Mouse (Mus musculus) cerebellum, adult 9-10 months (tissue): ENCODE results near the gene Timeless.
"Not testable (repeated sequence)": the region's sequence is repeated elsewhere in the genome, so short reads cannot be mapped to it uniquely, and the experiment has no call there.

Experiments used
- DNase-seq: peaks from one replicate; pipeline ENCODE4 v3.0.0; 2022

Timeless gene

DNA sequence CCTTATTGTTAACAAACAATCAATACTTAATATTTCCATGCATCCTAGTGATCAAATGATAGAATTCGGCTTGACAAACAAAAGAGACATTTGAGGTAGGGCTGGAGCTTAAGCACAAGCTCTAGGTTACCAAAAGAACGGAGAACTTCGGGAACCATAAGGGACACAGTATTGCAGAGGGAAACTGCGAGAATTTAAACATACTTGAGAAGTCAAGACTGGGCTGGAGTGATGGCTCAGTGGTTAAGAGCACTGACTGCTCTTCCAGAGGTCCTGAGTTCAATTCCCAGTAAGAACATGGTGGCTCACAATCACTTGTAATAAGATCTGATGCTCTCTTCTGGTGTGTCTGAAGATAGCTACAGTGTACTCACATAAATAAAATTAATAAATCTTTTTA lies 17.8 kb upstream of the Timeless start:
- not testable (repeated sequence) for DNase-seq

GRCm38 (mm10) chr10:128214981-128215380 lies 16.9 kb upstream of the Timeless start:
- no peak for DNase-seq

- no peak for DNase-seq
These were observed 13.3 kb upstream of the Timeless start for GRCm38 (mm10) chr10:128218387-128219117.

DNA sequence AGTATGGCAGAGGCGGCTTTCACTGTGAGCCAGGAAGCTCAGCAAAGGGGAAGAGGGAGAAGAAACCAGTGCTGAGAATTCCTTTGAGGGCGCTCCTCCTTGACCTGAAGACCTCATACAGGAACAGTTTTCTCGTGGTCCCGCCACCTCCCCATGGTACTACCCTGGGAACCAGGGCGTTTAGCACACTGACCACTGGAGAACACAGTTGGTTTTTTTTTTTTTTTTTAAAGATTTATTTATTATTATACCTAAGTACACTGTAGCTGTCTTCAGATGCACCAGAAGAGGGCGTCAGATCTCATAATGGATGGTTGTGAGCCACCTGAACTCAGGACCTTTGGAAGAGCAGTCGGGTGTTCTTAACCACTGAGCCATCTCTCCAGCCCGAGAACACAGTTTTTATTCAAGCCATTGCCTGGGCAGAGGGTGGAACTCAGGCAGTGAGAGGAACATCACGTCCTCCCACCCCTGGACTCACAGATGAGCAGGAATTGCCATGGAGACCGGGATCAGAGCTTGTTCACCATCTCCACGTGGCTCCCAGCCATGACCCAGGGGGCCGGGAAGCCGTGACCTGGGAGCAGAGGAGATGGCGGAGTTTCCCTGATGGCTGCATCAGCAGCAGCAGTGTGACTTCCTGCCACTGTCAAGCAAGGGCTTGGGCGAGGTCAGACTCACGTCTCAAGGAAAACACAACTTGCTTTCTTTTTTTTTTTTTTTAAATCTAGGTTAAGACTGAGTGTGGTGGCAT lies 10.2 kb upstream of the Timeless start:
- no peak for DNase-seq

DNA sequence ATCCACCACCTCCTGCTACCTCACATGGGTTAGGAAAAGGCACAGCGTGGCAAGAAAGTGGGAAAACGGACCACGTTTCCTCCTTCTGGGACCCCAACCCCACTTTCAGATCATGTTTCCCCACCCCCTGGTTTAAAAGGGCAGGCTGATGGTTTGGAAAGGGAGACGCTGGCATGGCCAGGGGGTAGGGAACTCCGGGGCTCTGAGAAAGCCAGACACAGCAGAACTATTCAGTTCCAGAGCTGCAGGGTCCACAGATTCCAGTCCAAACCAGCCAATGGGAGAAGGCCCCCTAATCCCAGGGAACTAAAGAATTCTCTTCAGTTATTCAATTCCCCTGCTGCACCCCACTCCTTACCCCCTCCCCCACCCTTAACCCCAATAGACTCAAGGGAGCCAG lies 6.8 kb upstream of the Timeless start:
- DNase-seq: no peak

- DNase-seq: no peak
These were observed 6.3 kb upstream of the Timeless start, which contains the start of gene Mip for GRCm38 (mm10) chr10:128225538-128225937. Gene Mip (plus strand): TSS chr10:128225838.

DNA sequence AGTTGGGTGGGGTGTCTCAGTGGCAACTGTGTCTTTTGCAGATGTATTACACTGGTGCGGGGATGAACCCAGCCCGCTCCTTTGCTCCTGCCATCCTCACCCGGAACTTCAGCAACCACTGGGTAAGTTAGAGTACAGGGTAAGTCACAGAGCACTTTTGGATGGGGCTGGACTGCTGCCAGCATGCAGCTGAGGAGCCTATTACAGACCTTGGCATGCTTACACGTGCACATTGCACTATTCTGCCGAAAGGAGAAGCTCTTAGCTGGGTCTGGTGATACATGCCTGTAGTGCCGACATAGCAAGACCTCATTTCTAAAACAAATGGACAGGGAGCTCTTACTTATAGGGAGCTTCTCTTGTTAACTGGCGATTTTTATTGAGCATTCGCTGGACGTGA lies 4.3 kb upstream of the Timeless start:
- no peak for DNase-seq

DNA sequence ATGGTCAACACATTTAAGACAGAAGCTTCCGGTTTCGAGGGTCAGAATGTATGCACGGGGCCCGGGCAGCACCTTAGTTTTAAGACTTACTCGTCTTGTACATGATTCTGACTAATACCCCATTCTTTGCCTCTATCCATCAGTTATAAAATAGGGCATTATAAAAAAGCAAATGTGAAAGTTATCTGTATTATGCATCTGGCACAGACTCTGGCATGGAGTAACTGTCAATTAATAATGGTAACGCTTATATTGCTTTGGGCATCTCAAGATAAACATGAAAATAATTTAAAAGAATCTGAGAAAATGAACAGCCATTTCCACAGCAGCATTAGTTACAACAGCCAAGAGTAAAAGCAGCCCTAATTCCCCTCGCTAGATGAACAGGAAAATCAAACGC lies 3.9 kb upstream of the Timeless start:
- no peak for DNase-seq

GRCm38 (mm10) chr10:128230582-128230981 lies 1.3 kb upstream of the Timeless start:
- DNase-seq: no peak

DNA sequence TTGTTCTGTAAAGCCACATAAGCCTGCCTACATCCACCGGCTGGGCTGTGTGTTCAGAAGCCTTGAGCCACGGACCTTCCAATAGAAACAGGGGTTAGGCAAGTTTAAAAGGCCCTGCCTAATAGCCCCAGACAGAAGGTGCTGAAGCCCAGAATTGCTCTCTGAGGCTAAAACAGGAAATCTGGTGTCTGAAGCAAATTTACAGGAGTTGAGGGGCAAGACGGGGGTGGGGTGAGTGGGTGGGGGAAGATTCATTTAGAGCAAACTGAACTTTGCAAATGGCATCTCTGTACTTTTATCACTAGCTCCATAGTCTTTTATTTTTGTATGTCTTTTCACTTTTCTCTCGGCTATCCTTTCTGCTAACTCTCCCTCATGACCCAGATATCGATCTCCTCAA lies 719 bp upstream of the Timeless start:
- DNase-seq: no peak

DNA sequence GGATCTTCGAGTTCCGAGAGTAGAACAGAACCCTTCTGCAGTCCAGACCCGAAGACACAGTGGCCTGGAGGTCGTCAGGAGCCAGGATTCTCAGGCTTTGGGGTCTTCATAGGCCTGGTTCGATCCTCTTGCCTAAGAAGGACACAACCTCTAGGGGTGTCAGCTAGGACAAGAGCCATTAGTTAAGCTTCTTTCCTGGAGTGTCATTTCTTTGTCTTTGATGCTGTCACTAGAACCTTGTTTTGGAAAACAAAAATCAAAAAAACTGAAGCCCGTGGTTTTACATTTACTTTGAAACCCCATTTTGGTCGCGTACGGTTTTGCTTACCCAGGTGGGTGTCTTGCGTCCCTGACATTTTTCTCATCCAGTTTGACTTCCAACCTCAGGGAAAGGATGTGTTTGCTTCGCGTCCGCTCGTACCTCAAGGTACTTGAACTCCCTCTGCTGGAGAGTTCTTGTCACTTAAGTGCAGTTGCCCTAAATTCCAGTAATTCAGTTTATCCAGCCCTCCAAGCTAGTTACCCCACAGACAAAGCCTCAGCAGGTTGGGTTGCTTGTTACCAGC lies 638 bp downstream of the Timeless start:
- peak; percentile 88 for DNase-seq

DNA sequence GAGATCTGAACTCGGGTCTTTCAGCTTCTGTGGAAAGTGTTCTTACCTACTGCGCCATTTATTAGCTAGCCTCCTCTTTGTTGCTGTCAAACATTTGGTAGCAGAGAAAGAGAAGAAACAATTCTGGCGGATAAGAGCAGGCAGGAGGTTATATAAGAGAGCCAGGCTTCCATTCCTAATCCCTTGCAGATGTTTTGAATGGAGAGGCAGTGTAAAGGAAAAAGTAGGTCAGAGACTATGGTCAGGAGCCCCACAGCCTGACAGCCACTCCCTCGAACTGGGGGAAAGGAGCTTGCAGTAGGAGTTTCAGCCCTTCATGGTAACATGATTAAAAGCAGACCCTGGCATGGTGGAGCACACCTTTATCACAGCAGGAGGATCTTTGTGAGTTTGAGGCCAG lies 4.5 kb downstream of the Timeless start:
- no peak for DNase-seq

DNA sequence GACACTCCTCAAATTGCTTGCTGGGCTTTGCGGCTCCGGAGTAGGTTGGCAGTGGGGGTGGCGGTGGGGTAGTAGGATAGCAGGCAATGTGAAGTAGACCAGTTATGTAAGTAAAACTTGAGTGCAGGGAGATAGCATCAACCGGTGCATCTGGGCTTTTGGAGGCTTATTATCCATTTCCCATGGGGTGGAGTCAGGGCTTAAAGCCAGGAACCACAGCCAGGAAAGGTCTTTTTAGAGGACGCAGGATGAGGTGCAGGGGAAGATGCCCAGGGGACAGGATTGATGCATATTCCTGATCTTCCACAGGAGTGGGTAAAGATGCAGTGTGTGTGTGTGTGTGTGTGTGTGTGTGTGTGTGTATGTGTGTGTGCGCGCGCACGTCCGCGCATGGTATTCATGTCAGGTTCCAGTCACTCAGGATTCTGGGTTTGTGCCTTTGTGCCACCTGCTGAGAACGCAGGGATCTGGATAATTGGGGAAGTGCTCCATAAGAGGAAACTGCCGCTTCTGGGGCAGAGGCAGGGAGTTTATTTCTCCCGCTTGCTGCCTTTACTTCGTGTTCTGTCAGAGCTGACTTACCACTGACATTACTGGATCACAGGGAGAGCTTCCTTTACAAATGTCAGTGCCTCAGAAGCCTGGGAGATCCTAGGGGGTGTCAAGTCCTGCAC lies 6.1 kb downstream of the Timeless start:
- peak; percentile 63 for DNase-seq

DNA sequence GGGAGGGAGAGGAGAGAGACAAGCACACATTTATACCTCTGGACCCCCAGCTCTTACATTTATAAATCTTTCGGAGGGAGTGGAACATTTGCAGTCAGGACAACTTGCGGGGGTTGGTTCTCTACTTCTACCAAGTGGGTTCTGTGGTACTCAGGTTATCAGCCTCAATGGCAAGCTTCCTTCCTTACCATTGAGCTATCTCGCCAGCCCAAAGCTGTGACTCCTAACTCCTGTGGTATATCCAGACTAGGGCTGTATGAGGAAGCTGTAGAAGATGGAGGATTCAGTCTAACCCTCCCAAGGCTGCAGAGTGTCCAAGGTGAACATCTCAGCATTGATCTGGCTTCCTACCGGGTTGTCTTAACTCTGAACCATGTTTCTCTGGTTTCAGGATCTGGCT lies 7.3 kb downstream of the Timeless start:
- no peak for DNase-seq

- no peak for DNase-seq
These were observed 8.3 kb downstream of the Timeless start for GRCm38 (mm10) chr10:128240131-128240530.

DNA sequence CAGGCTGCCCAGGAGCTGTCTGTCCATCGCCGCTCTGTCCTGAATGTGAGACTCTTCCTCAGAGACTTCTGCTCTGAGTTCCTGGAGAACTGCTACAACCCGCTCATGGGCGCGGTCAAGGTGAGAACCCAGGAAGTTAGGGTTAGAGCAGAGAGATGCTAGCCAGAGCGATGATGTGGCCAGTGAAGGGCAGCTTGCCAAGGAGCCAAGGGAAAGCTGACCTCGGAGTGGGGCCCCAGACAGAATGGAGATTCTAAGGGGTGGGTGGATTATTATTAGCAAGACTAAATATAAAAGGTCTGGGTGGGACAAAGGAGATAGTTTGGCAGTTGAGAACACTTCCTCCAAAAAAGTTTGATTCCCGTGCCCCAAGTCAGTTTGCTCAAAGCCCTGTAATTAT lies 11.4 kb downstream of the Timeless start:
- no peak for DNase-seq

DNA sequence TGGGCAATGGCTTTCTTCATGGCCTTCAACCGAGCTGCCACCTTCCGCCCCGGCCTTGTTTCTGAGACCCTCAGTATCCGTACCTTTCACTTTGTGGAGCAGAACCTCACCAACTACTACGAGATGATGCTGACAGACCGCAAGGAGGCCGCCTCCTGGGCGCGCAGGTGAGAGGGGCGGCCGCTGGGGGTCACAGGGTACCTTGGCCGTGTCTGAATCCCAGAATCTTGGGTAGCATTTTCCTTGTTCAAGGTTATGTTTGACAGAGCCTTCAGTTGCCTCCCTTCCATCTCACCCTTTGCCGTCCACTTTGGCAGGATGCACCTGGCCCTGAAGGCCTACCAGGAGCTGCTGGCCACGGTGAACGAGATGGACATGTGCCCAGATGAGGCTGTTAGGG lies 12.3 kb downstream of the Timeless start:
- DNase-seq: no peak

DNA sequence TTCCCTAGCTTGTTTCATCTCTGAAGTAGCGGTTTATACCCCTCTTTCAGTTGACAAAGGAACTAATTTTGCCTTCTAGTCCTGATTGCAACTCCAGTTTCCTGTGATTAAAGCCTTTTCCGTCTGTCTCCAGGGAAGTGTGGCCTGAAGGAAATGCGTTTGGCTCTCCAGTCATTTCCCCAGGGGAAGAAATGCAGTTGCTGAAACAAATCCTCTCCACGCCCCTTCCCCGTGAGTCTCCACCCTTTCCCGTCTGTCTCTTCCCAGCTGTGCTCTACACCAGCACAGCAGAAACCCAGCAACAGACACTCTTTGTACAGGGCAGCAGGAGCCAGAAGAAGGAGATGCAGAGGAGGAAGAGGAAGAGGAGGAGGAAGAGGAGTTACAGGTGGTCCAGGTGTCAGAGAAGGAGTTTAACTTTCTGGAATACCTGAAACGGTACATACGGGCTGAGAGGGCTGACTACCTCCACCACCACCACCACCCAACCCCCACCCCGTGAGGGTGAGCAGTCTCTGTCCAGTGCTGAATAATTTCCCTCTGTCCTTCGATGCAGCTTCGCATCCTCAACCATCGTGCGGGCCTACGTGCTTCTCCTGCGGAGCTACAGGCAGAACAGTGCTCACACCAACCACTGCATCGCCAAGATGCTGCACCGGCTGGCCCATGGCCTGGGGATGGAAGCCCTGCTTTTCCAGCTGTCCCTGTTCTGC lies 15.3 kb downstream of the Timeless start:
- no peak for DNase-seq

- DNase-seq: no peak
These were observed 18.7 kb downstream of the Timeless start for GRCm38 (mm10) chr10:128250565-128250964.

DNA sequence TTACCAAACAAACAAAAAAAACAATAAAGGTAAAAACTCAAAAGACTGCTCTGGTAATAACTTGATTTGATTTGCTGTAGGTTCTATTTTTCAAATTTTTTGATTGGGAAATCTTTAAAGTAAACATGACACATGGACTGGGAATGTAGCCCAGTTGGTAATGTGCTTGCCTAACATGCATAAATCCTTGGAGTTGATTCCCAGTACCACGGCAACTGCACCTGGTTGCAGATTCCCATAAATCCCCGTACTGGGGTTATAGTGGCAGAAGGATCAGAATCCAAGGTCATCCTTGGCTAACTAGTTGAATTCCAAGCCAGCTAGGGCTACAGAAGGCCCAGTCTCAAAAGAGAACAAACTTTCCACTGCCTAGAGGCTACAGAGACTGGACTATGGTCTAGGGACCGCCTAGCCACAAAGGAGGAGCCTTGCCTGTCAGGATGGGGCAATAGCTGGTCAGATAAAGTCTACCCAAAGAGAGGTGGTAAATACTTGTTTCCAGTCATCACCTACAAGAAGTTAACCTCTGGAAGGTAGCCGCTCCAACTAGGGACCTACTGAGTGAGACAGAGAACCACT lies 21.9 kb downstream of the Timeless start, which contains the start of gene Apon:
Gene Apon (plus strand): TSS at position 420 of the 579 bp plus-strand sequence.
- no peak for DNase-seq

- DNase-seq: no peak
These were observed 24.1 kb downstream of the Timeless start for GRCm38 (mm10) chr10:128255925-128256324.

DNA sequence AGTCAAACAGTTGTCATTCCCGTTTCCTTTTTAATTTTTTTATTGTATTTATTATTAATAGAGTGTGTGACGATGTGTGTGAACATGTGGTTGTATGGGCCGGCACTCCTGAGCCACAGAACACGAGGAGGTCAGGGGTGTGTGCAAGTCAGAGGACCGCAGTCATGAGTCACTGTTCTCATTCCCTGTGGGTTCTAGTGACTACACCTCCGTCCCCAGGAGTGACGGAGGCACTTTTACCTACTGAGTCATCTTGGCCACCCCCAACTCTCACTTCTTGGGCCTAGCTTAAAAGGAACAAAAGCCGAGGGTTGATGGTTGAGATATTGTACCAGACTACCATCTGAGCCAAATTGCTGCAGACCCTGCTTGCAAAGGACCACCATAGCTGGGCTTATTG lies 24.5 kb downstream of the Timeless start:
- DNase-seq: no peak
